Mouse (Mus musculus): ENCODE data around the gene Tbxas1.

The Tbxas1 gene

DNA sequence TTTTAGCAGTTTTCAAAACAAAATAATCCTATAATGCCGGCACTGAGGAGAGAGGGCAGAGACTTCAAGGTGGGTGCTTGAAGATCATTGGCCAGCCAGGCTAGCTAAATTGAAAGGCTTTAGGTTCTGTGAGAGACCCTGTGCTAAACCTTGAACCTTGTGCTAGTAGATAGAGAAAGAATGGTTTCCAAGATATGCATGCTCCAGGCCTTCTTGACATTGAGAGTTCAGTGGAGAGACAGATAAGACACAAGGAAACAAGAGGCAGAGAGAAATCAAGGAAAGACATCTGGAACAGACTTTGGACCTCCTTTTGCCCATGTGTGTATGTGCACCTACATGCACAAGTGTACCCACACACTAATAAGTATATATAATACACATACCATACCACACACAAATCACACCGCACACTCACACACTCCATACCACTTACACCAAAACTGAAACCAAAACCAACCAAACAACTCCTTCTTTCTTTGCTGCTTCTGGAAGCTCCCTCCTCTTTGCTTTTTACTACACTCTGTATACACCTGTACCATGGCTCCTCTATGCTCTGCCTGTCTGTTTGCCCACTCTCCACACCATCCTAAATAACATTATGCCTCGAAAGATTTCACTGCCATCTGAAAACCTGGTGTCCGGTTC, 25.4 kb downstream of the Tbxas1 start:
- no peak for DNase-seq

DNA sequence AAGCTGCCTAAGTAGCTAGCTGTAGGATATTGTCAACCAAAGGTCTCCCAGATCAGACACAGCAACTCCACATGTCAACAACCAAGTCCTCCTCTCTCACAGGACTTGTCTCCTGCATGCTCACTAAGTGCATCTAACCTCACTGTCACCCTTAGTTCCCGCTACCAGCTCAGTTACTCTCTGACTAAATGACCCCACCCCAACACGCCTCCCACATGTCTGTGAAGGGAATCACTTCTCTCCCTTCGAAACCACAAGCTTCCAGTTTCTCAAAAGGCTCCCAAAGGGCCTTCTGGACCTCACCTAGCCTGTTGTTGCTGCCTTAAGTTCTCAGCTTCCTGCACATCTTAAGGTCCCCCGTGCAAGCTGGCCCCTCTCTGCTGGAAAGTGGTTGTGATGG, 25.9 kb downstream of the Tbxas1 start:
- DNase-seq: no peak

DNA sequence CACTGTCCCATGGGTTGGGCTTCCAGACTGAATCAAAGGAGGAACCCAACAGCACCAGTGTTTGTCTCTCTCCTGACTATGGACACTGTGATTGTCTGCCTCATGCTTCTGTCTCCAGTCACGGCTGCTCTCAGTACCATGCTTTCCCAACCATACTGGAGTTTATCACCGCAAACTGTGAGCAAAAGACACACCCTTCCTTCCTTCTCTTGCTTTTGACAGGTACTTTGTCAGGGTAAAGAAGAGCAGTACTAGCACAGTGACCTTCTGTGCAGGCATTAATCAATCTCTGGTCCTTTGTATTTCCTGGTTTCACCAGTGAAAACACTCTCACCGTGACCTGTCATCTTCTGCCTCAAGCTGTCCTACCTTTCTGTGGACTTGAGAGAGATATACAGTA, 26.4 kb downstream of the Tbxas1 start:
- DNase-seq: no peak

DNA sequence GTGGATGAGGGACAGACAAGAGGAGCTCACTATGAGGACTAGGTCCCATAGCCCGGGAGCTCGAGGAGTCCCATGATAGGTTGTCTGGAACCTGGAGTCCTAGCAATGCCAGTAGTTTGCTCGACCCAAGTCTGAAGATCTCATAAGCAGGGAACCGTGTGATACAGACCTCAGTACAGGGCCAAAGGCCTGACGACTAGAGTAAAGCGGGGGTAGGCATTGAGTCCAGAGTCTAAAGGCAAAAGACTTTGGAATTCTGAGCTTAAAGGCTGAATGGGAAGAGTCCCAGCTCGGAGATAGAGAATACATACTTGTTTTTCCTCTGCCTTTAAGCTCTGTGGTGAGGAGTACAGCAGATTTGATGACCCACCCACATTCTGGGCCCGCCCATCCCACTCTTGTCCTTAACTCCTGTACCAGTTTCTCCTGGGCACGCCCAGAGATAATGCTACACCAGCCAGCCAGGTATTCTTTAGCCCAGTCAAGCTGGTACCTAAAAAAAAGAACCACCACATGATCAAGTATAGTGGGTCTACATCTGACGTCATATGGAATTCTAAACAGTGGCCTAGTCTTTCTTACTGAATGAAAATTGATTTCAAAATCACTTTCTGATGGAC, 27.7 kb downstream of the Tbxas1 start:
- DNase-seq: no peak

DNA sequence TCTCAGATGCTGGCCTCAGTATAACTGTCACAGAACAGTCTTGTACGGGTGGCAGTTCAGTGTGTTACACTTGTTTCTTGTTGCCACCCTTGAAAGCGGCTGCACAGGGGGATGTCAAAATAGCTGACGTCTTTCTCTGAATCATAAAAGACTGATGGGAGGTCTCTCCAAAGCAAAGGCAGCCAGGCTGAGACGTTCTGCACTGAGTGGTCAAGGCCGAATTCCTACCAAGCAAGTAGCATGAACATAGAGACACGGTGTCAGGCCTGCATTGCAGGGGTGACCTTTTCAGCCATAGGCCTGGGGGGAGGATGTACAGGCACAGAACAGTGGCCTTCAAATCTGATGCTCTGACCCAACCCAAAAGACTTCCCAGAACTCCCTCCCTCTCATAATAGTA, 30.8 kb downstream of the Tbxas1 start:
- DNase-seq: no peak

DNA sequence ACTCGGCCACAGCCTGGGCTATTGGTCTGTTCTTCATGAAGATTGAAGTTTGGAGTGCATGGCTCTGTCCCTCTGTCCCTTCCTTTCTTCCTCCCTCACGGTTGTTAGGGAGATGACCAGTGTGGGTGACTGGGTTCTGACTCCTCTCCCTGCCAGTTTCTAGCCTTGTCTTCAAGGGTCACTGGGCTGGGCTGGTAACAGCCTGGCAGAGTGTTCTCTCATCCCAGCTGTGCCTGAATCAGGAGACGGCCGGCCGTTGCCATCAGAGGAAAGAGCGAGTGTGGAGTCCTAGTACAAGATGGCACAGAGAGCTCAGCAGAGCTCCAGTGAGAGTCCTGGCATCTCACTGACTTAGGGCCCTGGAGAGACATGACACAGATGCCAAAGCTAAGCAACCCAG, 33.2 kb downstream of the Tbxas1 start:
- DNase-seq: no peak

DNA sequence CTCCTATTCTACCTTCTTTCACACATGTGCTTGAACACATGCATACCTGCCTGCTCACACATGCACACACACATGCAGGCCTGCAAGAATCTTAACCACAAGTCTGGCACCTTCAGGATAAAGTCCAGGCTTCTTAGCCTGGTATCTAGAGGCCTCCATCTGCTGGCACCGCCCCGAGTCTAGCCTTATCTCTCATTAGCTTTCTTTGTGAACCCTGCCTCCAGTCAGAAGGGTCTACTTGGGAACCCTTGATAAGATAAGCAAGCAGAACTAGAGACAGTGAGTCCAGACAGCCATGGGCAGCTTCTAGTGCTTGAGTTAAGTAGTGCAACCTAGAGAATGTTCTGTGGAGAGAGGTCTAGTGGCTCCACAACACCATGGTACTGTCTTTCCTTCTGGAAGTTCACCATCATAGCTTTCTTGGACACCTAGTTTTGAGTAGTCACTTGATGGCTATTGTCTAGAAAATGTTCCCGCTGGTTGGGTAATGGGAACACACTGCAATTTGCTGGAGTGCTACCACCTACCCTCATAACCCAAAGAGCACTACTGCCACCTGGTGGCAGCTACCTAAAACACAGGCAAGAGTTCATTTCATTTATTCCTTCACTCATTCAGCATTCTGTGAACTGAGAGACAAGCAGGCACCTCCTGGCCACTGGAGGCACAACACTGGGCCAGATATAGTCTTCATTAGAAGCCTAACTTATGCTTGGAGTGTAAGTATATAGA, 35.8 kb downstream of the Tbxas1 start:
- no peak for DNase-seq

DNA sequence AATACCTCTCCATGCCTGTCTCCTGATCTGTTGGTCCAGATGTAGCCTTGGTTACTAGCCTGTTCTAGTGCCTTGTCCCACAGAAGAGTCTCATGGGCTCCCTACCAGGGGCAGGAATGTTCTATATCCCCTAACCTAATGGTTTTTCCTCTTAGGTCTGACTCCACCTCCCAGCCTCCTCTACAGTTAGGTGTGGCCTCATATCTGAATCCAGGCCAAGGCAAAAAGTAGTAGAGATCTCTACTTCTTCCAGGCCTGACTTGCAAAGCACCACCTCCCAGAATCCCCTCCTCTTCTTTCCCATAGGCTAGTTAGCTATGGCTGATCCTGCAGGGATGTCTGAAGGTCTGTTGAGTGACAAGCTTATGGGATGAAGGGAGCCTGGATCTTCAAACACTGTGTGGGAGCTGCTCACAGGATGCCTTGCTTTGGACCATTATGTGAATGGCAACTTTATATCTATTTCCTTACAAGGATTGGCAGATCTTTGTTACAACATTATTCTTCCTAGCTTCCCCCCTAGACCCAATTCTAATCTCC, 37.0 kb downstream of the Tbxas1 start:
- DNase-seq: no peak

DNA sequence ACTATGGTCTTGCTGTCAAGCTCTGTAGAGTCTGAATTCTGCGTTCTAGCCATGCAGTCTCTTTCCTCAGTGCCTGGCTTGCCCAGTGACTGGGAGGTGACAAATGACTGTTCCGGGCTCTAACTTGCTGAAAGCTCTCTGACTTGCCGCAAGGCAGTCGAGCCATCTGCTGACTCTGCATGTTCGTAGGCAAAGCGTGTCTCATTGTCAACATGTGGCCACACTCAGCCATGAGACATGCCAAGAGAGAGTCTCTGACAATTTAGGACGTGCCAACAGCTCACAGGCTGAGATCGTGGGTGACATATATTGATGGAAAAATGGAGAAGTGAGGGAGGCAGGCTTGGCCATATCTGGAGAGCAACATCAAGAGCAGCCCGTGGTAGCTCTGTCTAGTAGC, 37.6 kb downstream of the Tbxas1 start:
- no peak for DNase-seq

DNA sequence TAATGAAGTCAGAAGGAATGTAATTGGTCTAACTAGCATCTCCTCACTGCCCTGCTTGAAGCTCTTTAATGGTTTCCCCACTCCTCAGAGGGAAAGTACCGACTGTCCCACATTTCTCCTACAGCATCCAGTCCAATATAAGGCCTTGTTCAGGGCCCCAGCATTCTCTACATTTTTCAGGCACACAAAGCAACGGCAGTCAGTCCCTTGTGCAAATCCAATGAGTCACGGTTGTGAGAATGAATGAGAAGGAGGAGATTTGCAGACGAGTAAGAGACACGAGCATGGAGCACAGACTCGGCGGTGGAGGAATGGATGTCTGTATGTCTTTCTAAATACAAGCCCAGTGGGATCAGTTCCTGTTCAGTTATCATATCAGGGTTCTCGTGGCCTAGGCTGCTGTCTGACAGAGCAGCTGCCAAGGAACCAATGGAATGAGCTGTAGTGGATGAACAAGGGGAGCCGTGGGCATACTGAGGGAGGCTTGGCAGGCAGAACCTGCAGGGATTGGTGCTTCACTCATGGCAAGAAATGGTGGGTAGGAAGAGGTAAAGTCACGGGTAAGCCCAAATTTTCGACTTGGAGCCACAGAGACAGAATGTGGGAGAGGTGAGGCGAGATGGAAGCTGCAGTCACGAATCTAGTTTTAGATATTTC, 38.3 kb downstream of the Tbxas1 start:
- DNase-seq: no peak

DNA sequence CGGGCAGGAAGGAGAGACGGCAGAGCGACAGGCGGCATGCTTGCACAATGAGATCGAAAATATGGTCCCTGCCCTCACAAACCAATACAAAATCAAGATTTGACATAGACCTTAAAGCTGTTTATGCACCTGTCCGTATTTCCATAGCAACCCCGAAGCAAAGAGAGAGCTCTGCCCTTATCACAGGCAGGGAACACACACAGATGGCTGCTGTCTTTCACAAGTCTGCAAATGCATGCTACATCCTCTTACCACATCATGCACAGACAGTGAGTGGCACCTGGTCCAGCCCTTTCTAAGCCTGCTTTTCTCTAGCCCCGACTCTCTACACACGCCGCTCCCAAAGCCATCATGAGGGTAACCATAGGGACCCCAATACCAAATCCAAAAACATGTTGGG, 39.0 kb downstream of the Tbxas1 start:
- DNase-seq: no peak

DNA sequence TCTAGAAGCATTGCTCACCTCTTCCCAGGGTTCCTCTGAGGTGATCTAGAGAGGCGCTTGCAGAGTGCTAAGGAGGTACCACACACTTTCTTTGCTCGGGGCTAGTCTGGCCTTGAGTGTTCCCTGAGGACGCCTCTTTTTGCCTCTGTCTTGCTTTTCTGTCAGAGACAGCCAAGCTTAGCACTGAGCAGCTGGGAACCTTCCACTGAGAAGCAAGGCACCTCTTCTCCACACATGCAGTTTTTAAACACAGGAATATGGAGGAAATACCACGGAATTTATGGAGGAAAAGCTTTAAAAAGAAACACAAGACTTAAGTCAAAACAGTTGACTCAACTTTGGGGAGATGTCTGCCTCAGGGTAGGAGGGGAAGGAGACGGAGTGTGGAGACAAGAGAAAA, 40.6 kb downstream of the Tbxas1 start:
- no peak for DNase-seq

DNA sequence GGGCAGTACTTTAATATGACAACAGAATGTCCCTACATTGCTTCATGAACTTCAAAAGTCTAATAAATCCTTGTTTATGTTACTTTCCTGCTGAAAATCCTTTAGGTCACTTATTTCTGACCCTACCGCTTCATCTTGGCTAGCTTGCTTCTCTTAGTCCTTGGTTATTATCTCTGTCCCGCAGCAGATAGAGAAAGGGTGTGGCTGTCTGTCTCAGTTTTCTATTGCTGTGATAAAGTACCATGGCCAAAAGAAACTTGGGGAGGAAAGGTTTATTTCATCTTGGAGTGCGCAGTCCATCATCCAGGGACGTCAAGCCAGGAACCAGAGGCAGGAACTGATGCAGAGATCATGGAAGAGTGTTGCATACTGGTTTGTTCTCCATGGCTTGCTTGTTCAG, 41.4 kb downstream of the Tbxas1 start:
- no peak for DNase-seq

DNA sequence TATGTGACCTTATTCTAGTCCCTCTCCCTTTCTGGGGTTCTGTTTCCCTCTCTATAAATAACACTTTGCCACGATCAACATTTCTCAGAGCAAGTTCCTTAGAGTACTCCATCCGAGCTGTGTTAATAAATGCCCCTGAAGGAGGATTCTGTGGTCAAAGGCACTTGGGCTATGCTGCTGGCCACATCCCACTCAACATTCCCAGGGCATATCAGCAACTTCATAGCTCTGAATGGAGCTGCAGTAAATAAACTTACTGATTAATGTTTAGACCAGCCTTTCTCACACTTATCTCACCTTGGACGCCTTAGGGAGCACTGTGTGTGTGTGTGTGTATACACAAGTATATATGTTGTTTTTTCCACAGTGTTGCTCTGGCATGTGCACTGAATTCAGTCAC, 42.2 kb downstream of the Tbxas1 start:
- no peak for DNase-seq

DNA sequence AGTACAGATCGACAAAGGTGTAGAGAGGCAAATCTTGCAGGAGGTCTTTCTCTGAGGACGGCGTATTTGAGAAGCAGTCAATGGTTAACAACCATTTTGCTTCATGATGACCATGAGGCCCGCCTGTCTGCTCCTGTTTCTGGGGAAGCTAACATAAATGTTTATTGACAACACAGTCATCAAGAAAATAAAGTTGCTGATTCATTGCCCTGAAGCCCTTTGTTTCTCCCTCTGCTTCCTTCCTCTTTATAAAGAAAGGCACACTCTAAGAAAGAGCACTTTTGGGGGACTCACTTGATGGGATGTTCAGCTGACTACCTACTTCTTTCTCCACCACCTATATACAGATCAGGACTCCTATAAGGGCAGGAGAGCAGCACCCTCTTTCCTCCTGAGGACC, 43.5 kb downstream of the Tbxas1 start:
- no peak for DNase-seq

DNA sequence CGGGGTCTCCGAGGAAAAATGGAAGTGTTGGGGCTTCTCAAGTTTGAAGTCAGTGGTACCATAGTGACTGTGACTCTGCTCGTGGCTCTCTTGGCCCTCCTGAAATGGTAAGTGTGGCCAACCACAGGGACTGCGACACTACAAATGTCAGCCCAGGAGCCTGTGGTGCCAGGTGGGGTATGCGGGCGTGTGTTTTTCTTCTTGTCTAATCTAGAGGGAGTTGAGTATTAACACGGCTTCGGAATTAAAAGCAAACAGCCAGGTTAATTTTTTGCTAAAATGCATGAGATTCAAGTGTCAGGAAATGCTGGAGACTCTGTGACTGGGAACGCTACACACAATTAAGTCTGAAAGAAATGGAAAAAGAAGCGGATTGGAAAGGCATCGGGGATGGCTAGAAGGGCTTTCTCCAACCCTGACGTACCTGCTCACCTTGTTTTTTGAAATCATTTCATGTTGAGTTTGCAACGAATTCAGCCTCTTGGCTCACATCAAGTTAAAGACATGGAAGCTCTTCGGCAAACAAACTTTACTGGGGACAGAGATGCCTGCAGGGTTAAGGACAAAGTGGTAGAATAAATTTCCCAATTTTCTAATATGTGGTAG, 44.0 kb downstream of the Tbxas1 start:
- no peak for DNase-seq

DNA sequence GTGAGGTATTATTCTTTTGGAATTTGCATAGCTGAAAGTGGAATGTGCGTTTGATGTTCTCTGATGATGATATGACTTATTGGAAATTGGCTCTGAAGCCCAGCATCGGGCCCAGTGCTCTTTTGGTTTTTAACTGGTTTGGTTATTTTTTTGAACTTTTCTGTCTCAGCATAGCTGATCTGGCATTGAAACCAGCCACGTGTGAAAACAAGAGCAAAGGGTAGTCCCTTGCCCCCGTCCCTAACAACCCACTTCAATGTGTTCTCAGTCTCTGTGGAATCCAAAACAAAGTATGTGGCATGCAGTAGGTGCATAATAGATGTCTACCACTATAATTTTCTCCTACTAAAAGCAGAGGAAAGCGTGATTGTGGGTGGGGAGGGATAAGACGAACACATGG, 44.9 kb downstream of the Tbxas1 start:
- no peak for DNase-seq

DNA sequence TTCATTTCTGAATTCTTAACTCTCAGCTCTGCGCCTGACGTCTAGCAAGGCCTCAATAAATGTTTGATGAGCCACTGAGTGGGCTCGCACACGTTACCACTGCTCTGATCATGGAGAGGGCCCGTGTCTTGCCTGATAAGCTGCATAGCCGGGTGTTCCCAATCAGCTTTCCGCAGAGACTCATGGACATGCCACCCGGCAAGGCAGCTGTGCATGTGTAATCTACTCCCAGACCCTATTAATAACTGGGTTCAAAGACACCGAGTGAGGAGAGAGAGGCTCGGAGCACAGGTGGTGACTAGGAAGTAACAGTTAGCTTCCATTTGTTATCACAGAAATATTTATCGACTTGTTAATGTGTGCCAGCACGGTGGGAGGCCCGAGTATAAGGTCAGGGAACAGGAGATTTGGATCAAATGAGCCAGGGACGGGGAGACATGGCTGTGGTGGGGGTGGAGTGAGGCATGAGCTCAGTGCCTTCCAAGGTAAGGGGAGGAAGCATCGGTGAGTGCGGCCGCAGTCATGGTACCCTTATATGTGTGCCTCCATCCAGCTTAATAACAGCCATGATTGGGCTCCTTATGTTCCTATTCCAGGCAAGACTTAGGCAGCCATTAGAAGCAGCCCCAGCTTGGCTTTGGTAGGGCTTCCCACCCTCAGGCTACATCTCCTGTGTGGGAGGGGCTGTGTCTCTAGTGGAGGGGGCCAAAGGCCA, 46.0 kb downstream of the Tbxas1 start:
- DNase-seq: no peak

DNA sequence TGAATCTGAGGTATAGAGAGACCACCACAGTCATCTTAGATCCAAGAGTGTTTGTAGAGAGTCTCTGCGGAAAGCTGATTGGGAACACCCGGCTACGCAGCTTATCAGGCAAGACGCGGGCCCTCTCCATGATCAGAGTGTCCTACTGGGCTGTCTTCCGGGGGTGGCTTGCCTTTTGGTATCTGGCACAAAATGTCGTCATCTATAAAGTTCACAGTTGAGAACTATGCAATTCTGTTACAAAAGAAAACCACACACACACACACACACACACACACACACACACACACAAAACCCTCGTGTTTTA, 46.6 kb downstream of the Tbxas1 start:
- DNase-seq: no peak

DNA sequence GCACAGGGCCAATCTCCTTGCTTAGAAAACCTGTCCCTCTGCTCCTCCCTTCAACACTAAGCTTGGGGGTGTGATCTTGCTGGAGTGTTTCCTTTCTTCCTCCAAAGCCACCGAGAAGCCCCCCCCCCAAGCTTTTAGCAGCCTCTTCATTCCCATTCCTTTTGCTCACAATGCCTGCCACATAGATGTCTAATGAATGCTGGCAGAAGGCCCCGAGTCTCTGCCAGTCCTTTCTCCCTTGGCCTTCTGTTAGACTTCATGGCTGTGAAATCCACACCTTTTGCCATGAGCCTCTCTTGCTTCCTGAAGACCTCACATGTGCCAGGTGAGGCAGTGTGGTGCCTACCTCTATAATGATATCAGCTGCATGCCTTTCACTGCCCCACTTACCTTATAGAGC, 47.3 kb downstream of the Tbxas1 start:
- DNase-seq: no peak

DNA sequence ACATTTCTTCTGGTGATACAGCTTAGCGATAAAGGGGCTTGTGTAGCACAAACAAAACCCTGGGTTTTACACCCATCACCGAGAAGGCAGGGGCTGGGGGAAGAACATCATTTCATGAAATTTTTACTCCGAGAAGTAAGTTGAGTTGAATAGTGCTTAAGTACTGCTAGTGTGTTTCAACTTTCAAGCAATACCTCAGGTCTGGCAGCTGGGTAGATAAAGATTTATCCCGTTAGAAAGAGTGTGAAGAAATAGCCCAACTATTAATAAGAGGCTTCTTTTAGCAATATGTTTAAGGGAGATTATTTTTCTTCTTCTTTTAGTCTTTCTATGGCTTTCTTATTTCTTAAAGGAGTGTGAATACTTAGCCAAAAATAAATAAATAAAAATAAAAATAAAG, 48.2 kb downstream of the Tbxas1 start:
- no peak for DNase-seq

DNA sequence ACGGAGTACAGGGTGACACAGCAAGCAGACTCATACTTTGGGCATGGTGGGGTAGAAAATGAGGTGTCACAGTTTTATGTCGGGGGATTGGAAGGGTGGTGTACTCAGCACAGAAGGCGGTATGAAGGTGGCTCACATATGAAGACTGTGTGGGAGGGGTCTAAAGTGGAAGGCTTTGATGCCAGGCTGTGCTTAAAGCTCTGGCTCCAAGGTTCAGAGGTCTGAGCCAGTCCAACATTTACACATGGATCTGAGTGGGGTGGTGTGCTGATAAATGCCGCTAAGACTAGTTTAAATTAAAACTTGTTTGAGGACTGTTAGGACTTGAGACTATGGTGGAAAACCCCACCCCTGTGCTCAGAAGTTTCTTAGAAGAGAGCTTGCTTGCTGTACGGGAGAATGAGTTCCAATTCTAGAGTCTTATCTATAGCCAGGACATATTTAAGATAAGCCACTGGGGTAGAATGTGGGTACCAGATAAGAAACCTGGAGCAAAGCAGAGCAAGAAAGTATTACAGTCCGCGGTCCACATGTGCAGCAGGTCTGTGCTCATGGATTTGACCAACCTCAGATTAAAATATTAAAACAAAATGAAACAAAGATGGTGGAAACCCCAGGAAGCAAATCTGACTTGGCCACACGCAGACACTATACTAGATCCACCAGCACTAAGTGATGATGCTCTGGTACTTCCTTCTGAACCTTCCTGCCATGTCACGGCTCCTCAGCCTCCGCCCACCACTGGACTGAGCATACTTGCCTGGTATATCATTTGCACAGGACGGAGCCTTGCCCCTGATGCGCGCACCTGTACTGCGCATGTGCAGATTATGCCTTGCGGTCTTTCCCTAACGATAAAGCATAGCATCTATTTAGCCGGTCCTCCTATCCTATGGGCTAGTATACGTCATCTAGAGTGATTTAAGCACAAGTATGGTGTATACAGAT, 48.9 kb downstream of the Tbxas1 start:
- DNase-seq: no peak
